Mouse (Mus musculus): ENCODE data around the gene Sfn. TPM values are rescaled to one million over a fixed set of nuclear protein-coding genes. Genes with fewer than 3 reads are reported as not detected.
A peak's percentile ranks its signal among the peaks of the same experiment; 100 is the strongest.

Gene Sfn
- polyA plus RNA-seq, 1 experiment from 2014 or later: 33.5 TPM

GRCm38 (mm10) chr4:133598616-133599015 is 3.4 kb downstream of the Sfn start:
- DNase-seq (ENCODE audit: low spot score): no peak
- WGBS: 45% methylated on average over 4 of the region's 4 CpGs
- Histone ChIP-seq H3K36me3 (peaks cover 4% of the 10 kb centered on the region), H3K27ac (no peak overlapping the region), H3K4me3 (no peak overlapping the region; the same call in 1 of the 2 replicates), H3K4me1 (replicated peaks) (peaks cover 30% of the 10 kb centered on the region), H3K27me3 (ENCODE audit: insufficient read depth, poor library complexity, severe bottlenecking) (peaks cover 67% of the 10 kb centered on the region), H3K9me3 (no peaks in the 10 kb centered on the region)

GRCm38 (mm10) chr4:133596084-133596483 is 5.9 kb downstream of the Sfn start:
- WGBS: 83% methylated on average over 6 of the region's 6 CpGs
- peaks cover 24% of the 10 kb centered on the region for H3K36me3 ChIP-seq
- H3K4me1 ChIP-seq (replicated peaks): peaks cover 24% of the 10 kb centered on the region
- H3K27me3 ChIP-seq (ENCODE audit: insufficient read depth, poor library complexity, severe bottlenecking): peaks cover 42% of the 10 kb centered on the region
- H3K9me3 ChIP-seq: no peaks in the 10 kb centered on the region
- no peak for DNase-seq (ENCODE audit: low spot score)
- H3K4me3 ChIP-seq: no peak overlapping the region
- H3K27ac ChIP-seq: no peak overlapping the region

- H3K36me3 ChIP-seq: peaks cover 29% of the 10 kb centered on the region
- H3K4me3 ChIP-seq: no peak overlapping the region
- 72% methylated on average over 7 of the region's 7 CpGs for WGBS
- H3K27ac ChIP-seq: no peak overlapping the region; the same call in 1 of the 2 replicates
- peaks cover 24% of the 10 kb centered on the region for H3K4me1 ChIP-seq (replicated peaks)
- DNase-seq (ENCODE audit: low spot score): no peak
- no peaks in the 10 kb centered on the region for H3K9me3 ChIP-seq
- H3K27me3 ChIP-seq (ENCODE audit: insufficient read depth, poor library complexity, severe bottlenecking): peaks cover 37% of the 10 kb centered on the region
Observed at GRCm38 (mm10) chr4:133595538-133595937, 6.4 kb downstream of the Sfn start.

- DNase-seq (ENCODE audit: low spot score): peak; percentile 83
- Histone ChIP-seq H3K36me3 (peaks cover 59% of the 10 kb centered on the region), H3K4me1 (replicated peaks) (peaks cover 11% of the 10 kb centered on the region), H3K4me3 (no peak overlapping the region), H3K9me3 (no peaks in the 10 kb centered on the region), H3K27me3 (ENCODE audit: insufficient read depth, poor library complexity, severe bottlenecking) (peaks cover 8% of the 10 kb centered on the region; the same call in 1 of the 2 replicates), H3K27ac (no peak overlapping the region)
- 34% methylated on average over 7 of the region's 7 CpGs for WGBS
Observed at GRCm38 (mm10) chr4:133592570-133592969, 9.4 kb downstream of the Sfn start.

GRCm38 (mm10) chr4:133584059-133584951 is 17.7 kb downstream of the Sfn start, which contains the start of gene Gpn2:
Gene Gpn2, plus strand, starts transcription at chr4:133584362.
- 2% methylated on average over 65 of the region's 65 CpGs for WGBS
- H3K4me1 ChIP-seq (replicated peaks): peaks cover 33% of the 10 kb centered on the region
- DNase-seq (ENCODE audit: low spot score): peak; percentile 81
- peaks cover 79% of the 10 kb centered on the region for H3K36me3 ChIP-seq
- no peaks in the 10 kb centered on the region for H3K27me3 ChIP-seq (ENCODE audit: insufficient read depth, poor library complexity, severe bottlenecking)
- H3K9me3 ChIP-seq: no peaks in the 10 kb centered on the region
- peak within 1 kb of the TSS; percentile 88 for H3K4me3 ChIP-seq
- H3K27ac ChIP-seq: peak within 1 kb of the TSS; percentile 86

DNA sequence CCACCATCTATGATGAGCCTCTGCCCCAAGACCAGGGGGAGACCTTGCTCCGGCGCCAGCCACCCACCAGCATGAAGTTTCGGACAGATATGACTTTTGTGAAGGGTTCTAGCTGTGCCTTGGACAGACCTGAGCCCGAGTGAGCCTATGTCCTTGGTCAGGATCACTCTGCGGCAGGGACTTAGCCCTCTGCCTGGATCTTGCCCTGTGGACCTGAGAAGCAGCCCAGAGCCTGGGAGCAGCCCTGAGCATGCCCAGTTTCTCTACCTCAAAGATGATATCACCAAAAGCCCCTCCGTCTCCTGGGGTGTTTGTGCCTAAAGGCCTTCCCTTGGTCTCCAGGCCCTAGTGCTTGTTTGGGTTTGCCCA is 18.3 kb downstream of the Sfn start:
- H3K9me3 ChIP-seq: no peaks in the 10 kb centered on the region
- WGBS: 59% methylated on average over 6 of the region's 6 CpGs

GRCm38 (mm10) chr4:133577983-133578382 is 24.0 kb downstream of the Sfn start:
- H3K27ac ChIP-seq: no peak overlapping the region
- H3K27me3 ChIP-seq (ENCODE audit: insufficient read depth, poor library complexity, severe bottlenecking): no peaks in the 10 kb centered on the region
- no peaks in the 10 kb centered on the region for H3K9me3 ChIP-seq
- WGBS: 74% methylated on average over 12 of the region's 12 CpGs
- no peak for DNase-seq (ENCODE audit: low spot score)
- peaks cover 54% of the 10 kb centered on the region for H3K36me3 ChIP-seq
- no peak overlapping the region for H3K4me3 ChIP-seq
- peaks cover 22% of the 10 kb centered on the region for H3K4me1 ChIP-seq (replicated peaks)

More for the DNA sequence above, 18.3 kb downstream of the Sfn start:
- Histone ChIP-seq H3K36me3 (peaks cover 79% of the 10 kb centered on the region), H3K27me3 (ENCODE audit: insufficient read depth, poor library complexity, severe bottlenecking) (no peaks in the 10 kb centered on the region), H3K27ac (peak overlapping the region; percentile 86), H3K4me3 (peak overlapping the region; percentile 88), H3K4me1 (replicated peaks) (peaks cover 33% of the 10 kb centered on the region)
- DNase-seq (ENCODE audit: low spot score): no peak

GRCm38 (mm10) chr4:133574843-133575202 is 27.1 kb downstream of the Sfn start:
- Histone ChIP-seq H3K27ac (peak overlapping the region; percentile 93), H3K9me3 (no peaks in the 10 kb centered on the region), H3K4me1 (replicated peaks) (peaks cover 23% of the 10 kb centered on the region), H3K27me3 (ENCODE audit: insufficient read depth, poor library complexity, severe bottlenecking) (no peaks in the 10 kb centered on the region), H3K36me3 (peaks cover 23% of the 10 kb centered on the region), H3K4me3 (peak overlapping the region; percentile 100)
- no peak for DNase-seq (ENCODE audit: low spot score)
- WGBS: under 1% methylated on average over 41 of the region's 41 CpGs

DNA sequence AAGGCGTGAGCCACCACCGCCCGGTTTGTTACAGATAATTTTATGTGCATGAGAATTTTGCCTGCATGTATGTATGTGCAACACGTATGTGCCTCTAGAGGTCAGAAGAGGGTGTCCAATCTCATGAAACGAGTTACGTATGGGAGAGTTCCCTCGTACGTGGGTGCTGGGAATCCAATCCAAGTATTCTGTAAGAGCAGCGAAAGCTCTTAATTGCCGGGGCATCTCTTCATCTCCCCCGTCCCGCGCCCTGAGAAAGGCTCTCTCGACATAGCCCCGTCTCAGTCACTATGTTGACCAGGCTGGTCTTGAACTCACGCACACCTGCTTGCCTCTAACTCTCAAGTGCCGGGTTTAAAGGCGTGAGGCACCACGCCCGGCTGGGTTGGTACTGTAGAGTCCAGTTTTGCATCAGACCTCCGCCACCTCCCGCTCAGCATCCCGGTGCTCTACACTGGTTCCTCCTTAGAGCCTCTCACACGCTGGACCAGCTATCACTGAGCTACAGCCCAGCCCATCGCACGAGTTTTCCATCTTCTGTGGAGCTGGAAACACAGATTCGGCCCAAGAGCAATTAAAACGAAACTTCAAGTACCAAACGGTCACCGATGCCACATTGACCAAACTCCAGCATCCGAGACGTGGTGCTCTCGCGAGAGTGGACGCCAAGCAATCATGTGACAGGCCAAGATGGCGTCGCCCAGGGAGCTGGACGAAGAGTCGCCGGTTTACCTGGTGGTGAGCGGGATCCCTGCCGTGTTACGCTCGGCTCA is 27.7 kb downstream of the Sfn start, which contains the start of gene Gpatch3:
Gene Gpatch3, plus strand, starts transcription at position 676 of the 773 bp plus-strand sequence.
- 6% methylated on average over 44 of the region's 44 CpGs for WGBS
- peaks cover 23% of the 10 kb centered on the region for H3K4me1 ChIP-seq (replicated peaks)
- H3K27ac ChIP-seq: peak within 1 kb of the TSS; percentile 93
- no peaks in the 10 kb centered on the region for H3K27me3 ChIP-seq (ENCODE audit: insufficient read depth, poor library complexity, severe bottlenecking)
- peaks cover 17% of the 10 kb centered on the region for H3K36me3 ChIP-seq
- peak; percentile 92 for DNase-seq (ENCODE audit: low spot score)
- peak within 1 kb of the TSS; percentile 100 for H3K4me3 ChIP-seq
- no peaks in the 10 kb centered on the region for H3K9me3 ChIP-seq

DNA sequence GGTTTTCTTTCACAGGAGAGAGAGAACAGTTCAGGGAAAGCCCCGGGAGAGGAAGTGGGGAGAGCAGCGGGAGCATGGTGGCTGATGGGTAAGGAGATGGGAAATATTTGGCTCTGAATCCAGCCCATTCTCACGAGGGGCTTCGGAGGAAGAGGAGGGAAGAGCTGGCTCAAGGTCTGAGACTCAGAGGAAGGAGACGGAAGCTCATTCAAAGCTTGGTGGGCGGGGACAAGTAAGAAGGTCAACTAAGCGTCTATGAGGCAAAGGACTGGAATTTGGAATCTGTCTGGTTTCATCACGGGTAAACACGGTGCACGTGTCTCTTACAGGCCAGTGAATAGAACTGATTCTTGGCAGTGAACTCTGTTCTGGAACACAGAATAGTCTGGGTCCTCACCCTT is 31.9 kb downstream of the Sfn start:
- no peak overlapping the region for H3K4me3 ChIP-seq

DNA sequence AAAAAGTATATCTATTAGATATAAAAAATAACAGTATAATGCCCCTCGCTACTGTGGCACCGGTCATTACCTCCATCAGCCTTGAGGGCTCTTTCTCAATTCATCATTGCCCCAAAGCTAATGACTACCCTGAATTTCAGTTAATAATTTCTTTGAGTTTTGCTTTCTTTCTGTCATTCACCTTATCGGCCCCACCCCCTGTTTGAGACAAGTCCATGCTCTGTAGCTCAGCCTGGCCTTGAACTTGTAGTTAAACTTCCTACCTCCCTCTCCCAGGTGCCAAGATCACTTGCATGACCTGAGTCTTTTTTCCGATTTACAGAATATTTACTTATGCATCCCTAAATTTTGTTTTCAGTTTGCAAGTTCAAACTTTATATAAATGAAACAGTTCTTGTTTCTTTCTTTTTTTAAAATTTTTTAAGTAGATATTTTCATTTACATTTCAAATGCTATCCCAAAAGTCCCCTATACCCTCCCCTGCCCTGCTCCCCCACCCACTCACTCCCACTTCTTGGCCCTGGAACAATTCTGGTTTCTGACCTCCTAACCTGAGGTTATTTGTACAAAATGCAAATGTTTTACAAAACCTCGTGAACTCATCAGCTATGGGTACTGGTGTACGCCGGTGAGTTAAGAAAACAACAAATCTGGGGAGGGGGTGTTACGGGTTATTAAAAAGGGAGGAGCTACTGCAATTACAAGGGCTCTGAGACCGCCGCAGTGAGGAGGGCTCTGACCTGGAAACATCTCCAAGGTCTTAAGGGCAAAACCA is 32.5 kb downstream of the Sfn start:
- no peaks in the 10 kb centered on the region for H3K36me3 ChIP-seq
- WGBS: 77% methylated on average over 10 of the region's 10 CpGs
- DNase-seq (ENCODE audit: low spot score): no peak
- peaks cover 1% of the 10 kb centered on the region; the same call in 1 of the 2 replicates for H3K9me3 ChIP-seq
- no peaks in the 10 kb centered on the region for H3K27me3 ChIP-seq (ENCODE audit: insufficient read depth, poor library complexity, severe bottlenecking)
- peaks cover 9% of the 10 kb centered on the region for H3K4me1 ChIP-seq (replicated peaks)
- H3K4me3 ChIP-seq: no peak overlapping the region
- H3K27ac ChIP-seq: no peak overlapping the region

More for the DNA sequence above, 31.9 kb downstream of the Sfn start:
- no peak overlapping the region for H3K27ac ChIP-seq
- H3K4me1 ChIP-seq (replicated peaks): peaks cover 13% of the 10 kb centered on the region
- H3K9me3 ChIP-seq: no peaks in the 10 kb centered on the region
- DNase-seq (ENCODE audit: low spot score): no peak
- 60% methylated on average over 10 of the region's 10 CpGs for WGBS
- H3K27me3 ChIP-seq (ENCODE audit: insufficient read depth, poor library complexity, severe bottlenecking): no peaks in the 10 kb centered on the region
- no peaks in the 10 kb centered on the region for H3K36me3 ChIP-seq

DNA sequence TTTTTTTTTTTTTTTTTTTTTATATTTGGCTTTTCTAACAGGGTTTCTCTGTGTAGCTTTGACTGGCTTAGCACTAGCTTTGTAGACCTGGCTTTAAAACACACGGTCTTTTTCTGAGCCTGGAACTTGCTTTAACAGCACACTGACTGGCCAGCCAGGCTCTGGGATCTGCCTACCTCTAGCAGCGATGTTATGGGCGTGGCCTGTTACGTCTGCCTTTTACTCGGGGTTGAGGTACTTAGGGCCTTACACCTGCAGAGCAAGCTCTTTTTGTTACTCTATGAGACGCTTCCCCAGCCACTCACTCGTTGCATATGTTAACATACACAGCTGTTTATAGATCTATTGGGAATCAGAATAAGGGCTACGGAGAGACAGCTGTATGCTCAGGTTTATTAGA is 34.7 kb downstream of the Sfn start:
- no peak overlapping the region for H3K4me3 ChIP-seq
- H3K9me3 ChIP-seq: peaks cover 7% of the 10 kb centered on the region; the same call in 1 of the 2 replicates
- peaks cover 3% of the 10 kb centered on the region; the same call in 1 of the 2 replicates for H3K4me1 ChIP-seq (replicated peaks)
- WGBS: 26% methylated on average over 8 of the region's 8 CpGs
- H3K27me3 ChIP-seq (ENCODE audit: insufficient read depth, poor library complexity, severe bottlenecking): no peaks in the 10 kb centered on the region
- H3K36me3 ChIP-seq: no peaks in the 10 kb centered on the region
- no peak overlapping the region for H3K27ac ChIP-seq
- no peak for DNase-seq (ENCODE audit: low spot score)
